Mouse (Mus musculus) MEL (cell line): Measurements from ENCODE around the gene Morc2a.

ENCODE experiments used
- CTCF ChIP-seq, 3 experiments: IDR thresholded peaks in 2 of 3; conservative IDR thresholded peaks in 1 of 3; 2 replicates each; pipeline ENCODE4 v1.5.1; 2011 to 2012; ENCODE audit warnings: low read length in 3 of 3, low read depth in 2 of 3, mild to moderate bottlenecking in 2 of 3, improper control_type of control experiment in 1 of 3, inconsistent platforms in 1 of 3, mixed read lengths in 1 of 3, moderate library complexity in 1 of 3; ENCODE audit not compliant: control insufficient read depth in 1 of 3, insufficient read depth in 1 of 3, poor library complexity in 1 of 3, severe bottlenecking in 1 of 3
- MAFK ChIP-seq: IDR thresholded peaks from 2 replicates; pipeline ENCODE4 v1.6.1; 2011; ENCODE audit warnings: low read depth, mild to moderate bottlenecking, low read length, improper control_type of control experiment, borderline replicate concordance
- POLR2A ChIP-seq, 2 experiments: IDR thresholded peaks; 2 replicates each; pipeline ENCODE4 v1.6.1; 2011 to 2012; ENCODE audit warnings: low read length in 2 of 2, mild to moderate bottlenecking in 2 of 2, control low read depth in 1 of 2, improper control_type of control experiment in 1 of 2, low read depth in 1 of 2, moderate library complexity in 1 of 2; ENCODE audit not compliant: control insufficient read depth in 1 of 2, insufficient read depth in 1 of 2, poor library complexity in 1 of 2
- TCF12 ChIP-seq: IDR thresholded peaks from 2 replicates; pipeline ENCODE4 v1.6.1; 2014; ENCODE audit warnings: low read depth, mild to moderate bottlenecking, inconsistent platforms, low read length, improper control_type of control experiment, moderate library complexity

- TF ChIP-seq MAFK (no peak), POLR2A (IDR thresholded peaks at IDR 0.05; ENCODE audit: control insufficient read depth in 1 of 2, insufficient read depth in 1 of 2, low read depth in 1 of 2, low read length in 2 of 2, poor library complexity in 1 of 2) (no peak), CTCF (IDR thresholded peaks at IDR 0.05 in 2 of 3, conservative IDR thresholded peaks at IDR 0.05 in 1 of 3; ENCODE audit: control insufficient read depth in 1 of 3, insufficient read depth in 1 of 3, low read depth in 2 of 3, low read length in 3 of 3, poor library complexity in 1 of 3, severe bottlenecking in 1 of 3) (no peak), TCF12 (no peak)
Measured at GRCm38 (mm10) chr11:3731469-3731868, 82.5 kb downstream of the Morc2a start.
